Mouse (Mus musculus) intestine, postnatal 0 days (tissue): ENCODE results near the gene Nek3. TPM values are rescaled to one million over a fixed set of nuclear protein-coding genes. Genes with fewer than 3 reads are reported as not detected.

Experiments used
- ATAC-seq: fragments of 200-750 bp; cut with Nextera tagmentation; 2 replicates; pipeline ENCODE4 v1.8.0; 2017; ENCODE audit warnings: mild to moderate bottlenecking, moderate TSS enrichment, moderate library complexity
- H3K27ac ChIP-seq: fragments of 300-500 bp; sonication (generic); 2 replicates; pipeline ENCODE4 v1.5.1; 2014; ENCODE audit warnings: mild to moderate bottlenecking, low read depth, low read length, moderate library complexity
- H3K27me3 ChIP-seq: fragments of 300-500 bp; sonication (generic); replicated peaks from 2 replicates; pipeline ENCODE4 v1.6.1; 2014; ENCODE audit warnings: low read length, mixed read lengths; ENCODE audit not compliant: control insufficient read depth, insufficient read depth
- H3K36me3 ChIP-seq: fragments of 300-500 bp; sonication (generic); 2 replicates; pipeline ENCODE4 v1.6.1; 2014; ENCODE audit warnings: mild to moderate bottlenecking, moderate library complexity; ENCODE audit not compliant: control insufficient read depth, insufficient read depth
- H3K4me1 ChIP-seq: fragments of 300-500 bp; sonication (generic); replicated peaks from 2 replicates; pipeline ENCODE4 v1.6.1; 2014; ENCODE audit warnings: antibody characterized with exemption, low read length, mixed read lengths; ENCODE audit not compliant: control insufficient read depth, insufficient read depth
- H3K4me2 ChIP-seq: fragments of 300-500 bp; sonication (generic); replicated peaks from 2 replicates; pipeline ENCODE4 v1.6.1; 2014; ENCODE audit warnings: low read depth, mild to moderate bottlenecking, moderate library complexity
- H3K4me3 ChIP-seq: fragments of 300-500 bp; sonication (generic); 2 replicates; pipeline ENCODE4 v1.5.1; 2014; ENCODE audit warnings: low read depth, low read length
- H3K9ac ChIP-seq: fragments of 300-500 bp; sonication (generic); 2 replicates; pipeline ENCODE4 v1.6.1; 2014; ENCODE audit warnings: mild to moderate bottlenecking, low read depth, low read length
- H3K9me3 ChIP-seq: fragments of 300-500 bp; sonication (generic); 2 replicates; pipeline ENCODE4 v1.6.1; 2016; ENCODE audit warnings: mixed run types; ENCODE audit not compliant: control insufficient read depth
- CTCF ChIP-seq: sonication (generic); IDR thresholded peaks from 2 replicates; pipeline ENCODE4 v1.5.1; 2016; ENCODE audit warnings: low read depth, mild to moderate bottlenecking, control low read depth, antibody characterized with exemption, moderate library complexity
- WGBS: fragments of 180-500 bp; shearing (Covaris S2); extraction: QIAGEN DNeasy Blood & Tissue Kit; methylation state at CpG from one replicate; pipeline ENCODE4 v1.1.7; 2014; 5-methylcytosine and 5-hydroxymethylcytosine counted together
- polyA plus RNA-seq: library from polyadenylated mRNA; unstranded; fragments of >200 nt; fragmentation: Nextera tagmentation; extraction: Ambion mirVana; gene quantifications from 2 replicates; pipeline ENCODE4 v1.2.1, GENCODE M21; 2015

The Nek3 gene
- polyA plus RNA-seq: 5.2 and 5.5 TPM in 2 replicates

GRCm38 (mm10) chr8:22166080-22166603 lies at the start of gene Nek3:
Gene Nek3, minus strand, starts transcription at chr8:22166435.
- peak; percentile 95 for ATAC-seq
- under 1% methylated on average over 38 of the region's 43 CpGs for WGBS
- no peaks in the 10 kb centered on the region for H3K9me3 ChIP-seq
- peak within 1 kb of the TSS; percentile 81 for H3K27ac ChIP-seq
- TF ChIP-seq CTCF: peak; percentile 80
- H3K9ac ChIP-seq: peak within 1 kb of the TSS; percentile 58
- no peaks in the 10 kb centered on the region for H3K27me3 ChIP-seq
- no peaks in the 10 kb centered on the region for H3K4me1 ChIP-seq
- peaks cover 7% of the 10 kb centered on the region for H3K36me3 ChIP-seq
- H3K4me3 ChIP-seq: peak within 1 kb of the TSS; percentile 70
- peak within 1 kb of the TSS; percentile 71 for H3K4me2 ChIP-seq

GRCm38 (mm10) chr8:22214826-22215225 lies 48.6 kb upstream of the Nek3 start:
- H3K4me1 ChIP-seq: no peaks in the 10 kb centered on the region
- TF ChIP-seq CTCF: no peak
- no peak overlapping the region for H3K4me2 ChIP-seq
- H3K36me3 ChIP-seq: peaks cover 64% of the 10 kb centered on the region
- no peak overlapping the region for H3K27ac ChIP-seq
- no peak overlapping the region for H3K4me3 ChIP-seq
- 0 out of 2 replicates have a peak, but pooled peaks have one; percentile 22 for ATAC-seq
- H3K9me3 ChIP-seq: no peaks in the 10 kb centered on the region
- no peaks in the 10 kb centered on the region for H3K27me3 ChIP-seq
- WGBS: 92% methylated on average over 10 of the region's 10 CpGs
- no peak overlapping the region for H3K9ac ChIP-seq

GRCm38 (mm10) chr8:22209012-22209411 lies 42.8 kb upstream of the Nek3 start:
- H3K36me3 ChIP-seq: peaks cover 31% of the 10 kb centered on the region
- no peak for ATAC-seq
- H3K9me3 ChIP-seq: no peaks in the 10 kb centered on the region
- 16% methylated on average over 5 of the region's 5 CpGs for WGBS
- H3K4me2 ChIP-seq: no peak overlapping the region
- no peak for TF ChIP-seq CTCF
- no peak overlapping the region for H3K27ac ChIP-seq
- H3K9ac ChIP-seq: no peak overlapping the region
- no peaks in the 10 kb centered on the region for H3K4me1 ChIP-seq
- H3K27me3 ChIP-seq: no peaks in the 10 kb centered on the region
- no peak overlapping the region for H3K4me3 ChIP-seq

- peaks cover 41% of the 10 kb centered on the region for H3K36me3 ChIP-seq
- no peak overlapping the region for H3K4me3 ChIP-seq
- ATAC-seq: no peak
- H3K27me3 ChIP-seq: no peaks in the 10 kb centered on the region
- H3K4me2 ChIP-seq: no peak overlapping the region
- H3K9ac ChIP-seq: no peak overlapping the region
- WGBS: 83% methylated on average over 4 of the region's 4 CpGs
- no peaks in the 10 kb centered on the region for H3K4me1 ChIP-seq
- no peaks in the 10 kb centered on the region for H3K9me3 ChIP-seq
- no peak overlapping the region for H3K27ac ChIP-seq
- no peak for TF ChIP-seq CTCF
Observed at GRCm38 (mm10) chr8:22207535-22207934, 41.3 kb upstream of the Nek3 start.

GRCm38 (mm10) chr8:22199481-22199880 lies 33.2 kb upstream of the Nek3 start:
- H3K4me1 ChIP-seq: no peaks in the 10 kb centered on the region
- no peak overlapping the region for H3K4me2 ChIP-seq
- no peak overlapping the region for H3K27ac ChIP-seq
- H3K27me3 ChIP-seq: no peaks in the 10 kb centered on the region
- H3K4me3 ChIP-seq: no peak overlapping the region
- WGBS: 98% methylated on average over 8 of the region's 8 CpGs
- ATAC-seq: no peak
- TF ChIP-seq CTCF: 0 out of 2 replicates have a peak, but pooled peaks have one; percentile 20
- H3K9ac ChIP-seq: no peak overlapping the region
- no peaks in the 10 kb centered on the region for H3K9me3 ChIP-seq
- H3K36me3 ChIP-seq: peaks cover 34% of the 10 kb centered on the region; the same call in 1 of the 2 replicates

GRCm38 (mm10) chr8:22197914-22198313 lies 31.7 kb upstream of the Nek3 start:
- WGBS: 91% methylated on average over 6 of the region's 6 CpGs
- no peak for ATAC-seq
- H3K9ac ChIP-seq: no peak overlapping the region
- no peak for TF ChIP-seq CTCF
- no peaks in the 10 kb centered on the region for H3K27me3 ChIP-seq
- H3K4me2 ChIP-seq: no peak overlapping the region
- no peak overlapping the region for H3K4me3 ChIP-seq
- peaks cover 25% of the 10 kb centered on the region; the same call in 1 of the 2 replicates for H3K36me3 ChIP-seq
- no peaks in the 10 kb centered on the region for H3K9me3 ChIP-seq
- H3K27ac ChIP-seq: no peak overlapping the region
- no peaks in the 10 kb centered on the region for H3K4me1 ChIP-seq
